Mouse (Mus musculus) layer of hippocampus, postnatal 10 days (tissue): ENCODE data around the gene Dgki. TPM values are rescaled to one million over a fixed set of nuclear protein-coding genes. Genes with fewer than 3 reads are reported as not detected.
"Not testable (repeated sequence)": the region's sequence is repeated elsewhere in the genome, so short reads cannot be mapped to it uniquely, and the experiment has no call there.

Experiments
- DNase-seq, 2 experiments: peaks; one replicate each; pipeline ENCODE4 v3.0.0; 2021; ENCODE audit warnings: low spot score in 2 of 2
- total RNA-seq, 2 experiments: library from RNA; stranded (reverse); gene quantifications; 2 replicates each; pipeline ENCODE4 v1.2.3; 2021

The Dgki gene
- total RNA-seq, 2 experiments from 2014 or later, result 50.6 to 59.6 TPM

DNA sequence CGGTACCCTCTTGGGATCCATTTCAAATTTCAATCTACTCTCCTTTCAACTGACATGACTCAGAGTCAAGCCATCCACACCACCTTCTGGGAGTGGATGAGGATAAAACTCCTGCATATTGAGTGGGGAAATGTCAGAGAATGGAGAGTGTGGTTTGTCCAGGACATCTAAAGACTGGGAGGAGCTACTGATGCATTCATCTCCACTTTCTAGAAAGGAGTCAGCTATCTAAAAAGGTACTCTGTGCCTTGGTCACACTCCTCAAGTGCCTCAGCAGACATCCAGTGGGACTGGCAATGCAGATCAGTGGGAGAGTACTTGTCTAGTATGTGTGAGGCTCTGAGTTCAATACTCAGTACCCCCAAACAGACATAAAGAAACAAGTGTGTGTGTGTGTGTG, 145.9 kb downstream of the Dgki start:
- no peak for DNase-seq

DNA sequence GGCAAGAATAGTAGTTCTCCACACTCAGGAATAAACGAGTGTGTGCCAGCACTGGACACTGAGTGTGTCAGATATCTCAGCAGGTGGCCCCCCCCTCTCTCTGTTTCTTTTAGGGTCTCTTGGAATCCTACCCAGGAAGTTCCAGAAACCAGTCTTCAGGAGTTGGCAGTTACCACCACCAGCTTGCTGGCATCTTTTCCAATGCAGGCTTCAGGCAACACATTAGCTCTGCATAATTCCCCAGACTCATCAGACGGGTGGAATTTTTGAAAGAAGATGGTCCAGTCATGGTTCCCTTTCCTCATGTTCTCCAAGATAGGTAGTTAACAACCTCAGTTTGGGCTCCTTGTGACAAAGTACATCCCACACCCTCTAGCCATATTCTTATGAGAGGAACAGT, 149.5 kb downstream of the Dgki start:
- no peak for DNase-seq

DNA sequence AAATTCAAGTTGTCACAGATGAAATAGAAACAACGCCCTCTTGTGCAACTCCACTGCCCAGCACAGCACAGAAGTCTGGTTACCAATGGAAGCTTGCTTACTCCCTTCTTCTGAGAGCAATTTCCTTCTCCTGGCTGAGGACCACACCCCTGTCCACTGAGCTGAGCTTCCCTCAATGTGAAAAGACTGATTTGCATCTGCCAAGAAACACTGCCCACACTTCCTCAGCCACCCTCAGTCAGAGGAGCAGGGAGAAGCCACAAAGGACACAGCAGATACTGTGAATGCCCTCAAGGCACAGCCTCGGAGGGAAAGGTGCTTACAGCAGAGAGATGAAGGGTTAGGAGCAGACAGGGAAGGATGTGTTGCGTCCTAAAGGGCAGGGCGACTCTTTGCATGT, 149.9 kb downstream of the Dgki start:
- no peak for DNase-seq

DNA sequence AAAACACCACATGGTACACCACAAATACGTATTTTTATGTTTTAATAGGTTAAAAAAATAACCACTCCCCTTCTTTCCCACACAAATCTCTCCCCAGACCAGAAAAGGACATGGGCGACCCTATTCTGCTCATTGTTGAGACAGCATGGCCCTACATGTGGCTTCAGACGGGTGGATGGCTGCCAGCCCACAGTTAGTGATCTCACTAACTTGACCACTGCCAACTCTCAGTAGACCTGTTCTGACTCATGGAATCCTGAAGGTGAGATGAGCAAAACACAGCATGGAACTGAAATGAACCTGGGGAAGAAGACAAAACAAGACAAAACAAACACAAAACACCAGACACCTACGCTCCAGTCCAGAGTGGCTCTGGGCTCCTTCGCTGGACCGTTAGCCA, 150.8 kb downstream of the Dgki start:
- no peak for DNase-seq

DNA sequence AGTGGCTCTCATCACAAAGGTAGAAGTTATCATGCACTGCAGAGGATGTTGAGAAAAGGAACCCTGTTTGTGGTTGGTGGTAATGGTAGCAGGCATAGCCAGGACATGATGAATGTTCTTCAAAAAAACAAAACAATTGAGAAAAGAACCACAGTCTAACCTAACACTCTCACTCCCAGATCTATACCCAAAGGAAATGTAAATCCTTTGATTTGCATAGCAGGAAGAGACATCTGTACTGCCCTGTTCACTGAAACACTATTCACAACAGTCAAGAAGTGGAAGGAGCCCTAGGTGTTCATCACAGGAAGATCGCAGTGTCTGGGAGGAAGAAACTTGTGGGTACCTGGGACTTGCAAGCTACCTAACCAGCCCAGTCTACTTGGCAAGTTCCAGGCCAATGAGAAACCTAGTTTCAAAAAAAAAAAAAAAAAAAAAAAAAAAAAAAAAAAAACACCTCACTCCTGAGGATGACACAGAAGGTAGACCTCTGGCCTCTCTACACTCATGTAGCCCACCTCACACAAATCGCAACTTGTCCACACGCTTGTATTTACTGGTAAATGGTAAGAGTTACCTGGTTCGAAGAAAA, 152.5 kb downstream of the Dgki start:
- no peak for DNase-seq

DNA sequence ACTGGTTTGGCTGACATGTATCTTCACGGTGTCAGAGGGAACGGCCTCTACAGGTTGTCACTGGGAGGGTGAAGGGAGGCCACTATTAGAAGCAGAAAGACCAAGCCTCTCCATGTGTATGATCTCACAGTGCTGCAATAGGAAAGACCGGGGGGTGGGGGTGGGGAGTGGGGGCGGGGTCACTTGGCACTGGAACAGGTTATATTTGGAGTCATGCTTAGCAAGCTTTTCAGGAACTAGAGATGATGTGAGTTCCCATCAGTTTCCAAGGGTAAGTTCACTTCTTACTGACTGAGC, 156.2 kb downstream of the Dgki start:
- no peak for DNase-seq

DNA sequence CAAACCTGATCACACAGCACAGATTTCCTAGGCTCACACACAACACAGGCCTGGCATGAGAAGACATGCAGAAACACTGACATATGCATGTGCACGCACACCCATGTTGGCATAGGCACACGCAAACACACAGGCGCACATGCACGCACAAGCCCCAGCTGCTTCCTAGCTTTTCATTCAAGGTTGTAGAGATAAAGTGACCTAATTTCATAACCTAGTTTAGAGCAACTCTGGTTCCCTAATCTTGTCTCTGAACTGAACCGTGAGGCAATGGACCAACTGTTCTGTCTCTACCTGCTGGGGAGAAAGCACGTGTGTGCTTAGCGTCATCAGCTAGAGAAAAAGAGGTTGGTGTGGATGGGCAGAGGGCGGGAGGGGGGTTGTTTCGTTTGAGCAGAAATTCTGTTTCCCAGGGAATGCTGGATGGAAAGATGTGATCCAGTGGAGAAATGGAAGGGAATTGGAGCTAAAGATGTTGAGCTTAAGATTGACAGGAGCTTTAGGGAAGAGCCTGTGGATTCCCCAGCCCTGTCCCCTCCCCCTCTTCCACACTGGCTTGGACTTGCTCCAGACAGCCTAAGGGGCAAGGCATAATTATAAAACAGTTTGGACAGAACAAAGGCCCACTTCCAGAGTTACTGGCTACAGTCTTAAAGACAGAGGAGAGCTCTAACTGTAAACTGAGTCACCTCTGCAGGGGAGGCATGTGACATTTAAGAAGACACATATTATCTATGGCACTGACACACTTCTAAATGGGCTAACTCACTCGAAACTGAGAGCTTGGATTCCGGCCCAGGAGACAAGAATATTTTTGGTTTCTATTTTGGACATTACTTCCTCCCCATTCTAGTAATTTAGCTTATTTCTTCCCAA, 156.8 kb downstream of the Dgki start:
- DNase-seq, result peak in 1 of 2 experiments; percentile 32

DNA sequence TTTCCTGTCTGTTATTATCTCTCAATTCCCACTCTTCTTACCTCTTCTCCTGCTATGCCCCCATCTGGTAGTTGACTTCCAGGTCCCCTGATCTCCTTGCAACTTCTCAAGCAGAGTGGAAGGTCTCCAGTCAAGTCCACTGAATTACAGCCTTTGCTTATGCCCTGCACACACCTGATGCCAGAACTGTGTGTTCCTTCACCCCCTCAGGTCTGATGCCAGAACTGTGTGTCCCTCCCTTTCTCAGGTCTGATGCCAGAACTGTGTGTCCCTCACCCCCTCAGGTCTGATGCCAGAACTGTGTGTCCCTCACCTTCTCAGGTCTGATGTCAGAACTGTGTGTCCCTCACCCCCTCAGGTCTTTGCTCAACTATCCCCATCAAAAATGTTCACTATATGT, 161.2 kb downstream of the Dgki start:
- no peak for DNase-seq

DNA sequence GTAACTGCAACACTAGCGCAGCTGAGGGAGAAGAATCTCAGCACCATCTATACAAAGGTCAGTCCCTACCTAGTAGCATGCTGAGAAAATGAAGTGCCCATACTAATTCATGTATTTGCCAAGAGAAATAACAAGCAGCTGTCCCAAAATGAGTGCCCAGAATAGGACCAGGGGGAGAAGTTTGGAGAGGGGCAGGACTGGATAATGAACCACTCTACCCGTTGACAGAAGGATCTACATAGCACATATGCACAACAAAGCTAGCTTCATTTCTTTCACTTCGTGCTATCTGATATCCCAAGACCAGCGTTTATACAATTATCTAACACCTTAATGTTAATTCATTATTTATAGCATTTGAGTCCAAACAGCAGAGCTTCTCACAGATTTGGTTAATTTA, 168.7 kb downstream of the Dgki start:
- DNase-seq, result no peak

DNA sequence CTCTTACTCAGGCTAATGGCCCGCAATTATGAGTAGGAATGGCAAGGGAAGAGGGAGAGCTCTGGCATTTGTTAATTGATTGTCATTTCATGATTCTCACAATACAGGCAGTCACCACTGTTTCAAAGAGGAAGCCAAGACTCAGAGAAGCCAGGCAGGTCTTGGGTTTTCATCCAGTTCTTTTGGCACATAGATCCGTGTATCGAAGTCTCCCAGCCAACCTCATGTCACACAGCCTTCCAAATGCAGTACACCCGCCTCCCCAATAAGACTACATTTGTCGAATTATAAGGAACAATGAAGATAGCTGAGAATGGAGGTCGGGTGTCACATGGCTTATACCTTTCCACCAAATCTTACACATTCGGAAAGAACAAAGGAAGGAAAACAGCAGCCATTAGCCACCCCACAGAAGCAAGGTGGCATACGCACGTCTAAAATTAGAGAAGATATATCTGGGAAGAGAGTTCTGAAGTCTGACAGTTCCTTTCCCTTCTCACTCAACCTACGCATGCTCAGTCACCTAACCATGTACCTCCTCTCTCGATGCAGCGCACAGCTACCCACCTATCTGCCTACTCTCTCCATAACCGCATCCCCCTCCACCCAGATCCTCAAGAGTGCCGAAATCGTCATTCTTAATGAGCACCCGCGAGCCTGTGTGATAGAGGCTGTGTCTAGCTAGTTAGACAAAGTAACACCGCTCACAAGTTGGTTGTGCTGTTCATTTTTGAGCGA, 179.4 kb downstream of the Dgki start:
- DNase-seq, result no peak

DNA sequence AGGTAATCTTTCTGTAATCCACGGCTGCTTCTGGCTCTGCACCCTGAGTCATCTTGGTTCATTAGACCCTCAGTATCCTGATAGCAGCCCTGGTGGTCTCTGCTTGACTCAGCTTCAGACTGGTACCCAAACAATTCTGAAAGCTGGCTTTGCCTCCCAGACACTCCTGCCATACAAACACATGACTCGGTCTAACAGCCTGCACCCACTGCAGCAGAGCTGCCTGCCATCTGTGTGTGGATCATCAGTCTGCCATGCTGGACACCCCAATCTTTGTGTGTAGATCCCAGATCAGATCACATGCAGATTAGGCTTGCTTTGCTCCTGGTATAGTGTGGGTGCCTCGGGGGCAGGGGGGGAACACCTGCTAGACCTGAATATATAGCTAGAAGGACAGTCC, 180.8 kb downstream of the Dgki start:
- DNase-seq, result peak in 1 of 2 experiments; percentile 44

DNA sequence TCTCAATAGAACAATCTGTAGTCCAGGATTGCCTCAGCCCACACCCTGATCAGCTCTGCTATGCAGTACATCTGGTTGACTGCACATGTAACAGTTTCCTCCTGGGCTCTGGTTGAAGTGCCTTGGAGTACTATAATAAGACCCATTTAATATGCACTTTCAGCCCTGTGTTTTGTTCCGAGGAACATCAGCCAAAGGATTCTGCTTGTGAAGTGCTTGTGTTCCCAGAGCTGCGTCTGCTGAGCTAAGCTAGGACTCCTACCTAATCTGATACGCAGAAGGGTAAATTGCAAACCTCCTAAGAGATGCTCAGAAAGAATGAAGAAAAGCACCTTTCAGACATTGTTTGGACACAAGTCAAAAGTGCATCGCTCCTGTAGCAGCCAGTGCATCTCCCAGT, 186.9 kb downstream of the Dgki start:
- DNase-seq, result no peak

DNA sequence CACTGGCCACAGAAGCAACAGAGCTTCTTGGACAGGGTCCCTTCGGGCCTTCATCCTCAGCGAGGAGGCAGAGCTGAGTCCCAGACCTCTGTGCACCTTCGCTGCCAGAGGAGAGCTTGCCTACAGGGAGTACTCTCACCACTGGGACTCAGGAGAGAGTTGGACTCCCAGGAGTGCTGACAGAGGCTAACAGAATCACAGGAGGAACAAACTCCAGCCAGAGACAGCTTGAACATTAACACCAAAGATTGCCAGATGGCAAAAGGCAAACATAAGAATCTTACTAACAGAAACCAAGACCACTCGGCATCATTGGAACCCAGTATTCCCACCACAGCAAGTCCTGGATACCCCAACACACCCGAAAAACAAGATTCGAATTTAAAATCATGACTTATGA, 193.7 kb downstream of the Dgki start:
- not testable (repeated sequence) for DNase-seq

DNA sequence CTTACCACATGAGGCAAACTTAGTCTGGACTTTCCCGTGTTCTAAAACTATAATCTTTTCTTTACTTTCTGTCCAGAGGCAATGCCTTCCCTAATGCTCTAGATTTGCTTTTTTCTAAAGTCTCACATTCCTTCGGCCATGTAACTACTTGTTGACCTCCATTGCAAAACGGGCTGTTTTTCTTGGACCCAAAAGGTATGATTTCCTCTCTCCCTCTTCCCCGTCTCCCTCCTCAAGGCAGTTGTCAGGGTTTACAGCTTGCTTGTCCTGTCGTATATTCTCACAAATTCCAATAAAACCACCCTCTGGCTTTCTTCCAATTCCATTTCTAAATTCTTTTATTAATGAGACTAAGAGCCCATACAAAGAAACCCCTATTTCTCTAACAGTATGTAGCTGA, 199.6 kb downstream of the Dgki start:
- DNase-seq, result no peak

DNA sequence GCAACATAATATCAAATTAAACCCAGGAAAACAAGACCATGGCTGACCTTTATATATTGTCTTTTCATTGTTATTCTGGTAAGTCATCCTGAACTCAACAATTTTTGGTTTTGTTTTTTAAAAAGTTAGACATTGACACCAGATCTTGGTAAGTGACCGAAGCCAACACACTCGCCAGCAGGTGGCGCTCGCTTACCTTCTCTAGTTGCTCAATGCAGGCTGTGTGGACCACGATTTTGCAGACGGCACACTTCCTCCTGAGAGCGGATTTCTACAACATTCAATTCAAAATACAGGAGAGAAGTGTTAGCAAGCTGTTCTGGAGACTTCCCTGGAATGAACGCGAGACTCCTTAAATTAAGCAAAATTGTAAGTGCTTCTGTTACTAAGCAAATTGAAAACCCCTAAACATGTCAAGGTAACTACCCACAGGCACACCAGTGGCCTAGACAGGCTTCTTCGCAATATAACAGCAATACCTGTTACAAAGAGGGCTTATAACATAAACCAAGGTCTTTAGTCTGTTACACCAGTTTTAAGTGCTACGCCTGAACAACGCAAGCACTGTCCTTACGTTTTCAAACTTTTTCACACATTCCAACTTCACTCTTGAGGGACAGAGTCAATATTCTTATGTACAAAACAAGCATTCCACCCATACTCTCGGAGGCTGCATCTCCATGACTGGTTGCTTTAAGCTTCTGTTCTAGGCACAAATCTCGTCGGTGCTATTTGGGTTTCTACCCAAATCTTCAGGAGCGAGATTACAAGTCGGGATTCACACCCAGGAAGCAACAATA, 202.4 kb downstream of the Dgki start:
- DNase-seq, result peak; percentile 90 to 92

DNA sequence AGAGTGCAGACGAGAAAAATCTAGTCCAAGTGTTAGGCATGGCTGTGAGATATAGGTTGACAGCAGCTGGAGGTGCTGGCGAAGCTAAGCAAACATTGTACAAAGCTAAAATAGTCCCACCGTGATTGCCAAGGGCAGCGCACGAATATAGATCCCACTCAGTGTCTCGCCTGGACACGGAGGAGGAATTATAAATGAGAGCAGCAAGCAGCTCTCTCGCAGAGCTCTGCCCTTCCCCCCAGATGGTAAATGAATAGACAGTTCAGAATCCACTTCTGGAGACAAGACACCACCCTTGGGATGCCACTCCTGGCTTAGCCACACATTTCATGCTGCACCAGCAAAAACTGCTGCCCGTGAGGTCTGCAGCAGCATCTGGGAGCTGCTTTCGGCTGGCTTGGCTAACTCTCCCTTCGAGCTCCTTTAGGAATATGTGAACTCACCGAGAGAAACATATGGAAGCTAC, 203.1 kb downstream of the Dgki start:
- DNase-seq, result no peak

DNA sequence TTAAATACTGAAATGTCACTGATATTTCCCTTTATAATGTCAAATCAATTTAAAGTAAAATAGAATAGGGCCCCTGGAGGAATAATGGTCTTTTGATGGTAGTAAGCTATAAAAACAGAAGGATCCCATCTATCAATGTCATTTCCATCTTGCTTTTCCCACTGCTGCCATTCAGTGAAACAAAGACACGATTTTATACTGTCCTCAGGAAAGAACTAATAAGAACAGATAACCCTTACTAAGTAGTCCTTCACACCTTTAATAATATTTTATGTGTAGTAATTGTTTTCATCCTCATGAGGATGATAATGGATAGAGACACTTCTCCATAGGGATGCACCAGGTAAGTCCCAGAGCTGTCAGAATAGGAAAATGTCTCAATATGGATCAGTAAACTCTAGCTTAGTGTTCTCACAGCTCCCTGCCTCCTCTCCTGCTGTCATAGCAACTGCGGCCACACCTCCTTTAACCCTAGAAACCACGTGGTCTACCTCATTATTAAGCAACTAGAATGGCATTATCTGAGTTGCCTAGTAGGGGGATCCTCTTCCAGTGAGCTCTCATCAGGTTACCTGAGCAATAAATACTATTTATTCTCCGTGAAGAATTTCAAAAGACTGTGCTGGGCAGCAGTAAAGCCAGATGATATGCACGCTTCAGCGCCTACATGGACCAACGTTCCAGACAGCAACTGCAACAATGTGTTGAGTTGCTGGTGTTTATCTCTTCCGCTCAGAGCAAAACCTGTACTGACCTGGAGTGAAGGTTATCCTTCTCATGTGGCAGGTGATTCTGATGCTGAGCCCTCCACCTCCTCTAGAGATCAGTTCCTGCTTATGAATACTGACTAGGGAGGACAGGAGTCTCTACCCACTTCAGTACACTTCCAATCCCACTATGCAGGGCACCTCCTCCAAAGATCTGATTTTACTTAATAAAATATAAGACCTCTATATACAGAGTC, 210.6 kb downstream of the Dgki start:
- no peak for DNase-seq

DNA sequence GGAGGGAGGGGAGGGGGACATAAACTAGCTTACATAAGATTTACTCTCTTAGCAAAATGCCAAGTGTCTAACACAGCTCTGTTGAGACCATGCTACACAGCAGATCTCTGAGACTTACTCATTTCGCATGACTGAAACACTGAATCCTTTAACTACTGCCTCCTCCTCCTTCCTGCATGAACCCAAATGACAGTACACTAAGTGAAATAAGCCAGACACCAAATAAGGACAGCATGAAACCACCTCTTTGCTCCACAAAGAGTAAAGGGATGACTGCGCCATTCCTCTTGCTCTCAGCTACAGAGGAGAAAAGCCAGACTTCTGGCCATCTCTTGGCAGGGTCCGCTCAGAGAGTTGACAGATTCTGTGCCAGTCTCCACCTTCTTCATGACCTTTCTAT, 217.0 kb downstream of the Dgki start:
- DNase-seq, result no peak

DNA sequence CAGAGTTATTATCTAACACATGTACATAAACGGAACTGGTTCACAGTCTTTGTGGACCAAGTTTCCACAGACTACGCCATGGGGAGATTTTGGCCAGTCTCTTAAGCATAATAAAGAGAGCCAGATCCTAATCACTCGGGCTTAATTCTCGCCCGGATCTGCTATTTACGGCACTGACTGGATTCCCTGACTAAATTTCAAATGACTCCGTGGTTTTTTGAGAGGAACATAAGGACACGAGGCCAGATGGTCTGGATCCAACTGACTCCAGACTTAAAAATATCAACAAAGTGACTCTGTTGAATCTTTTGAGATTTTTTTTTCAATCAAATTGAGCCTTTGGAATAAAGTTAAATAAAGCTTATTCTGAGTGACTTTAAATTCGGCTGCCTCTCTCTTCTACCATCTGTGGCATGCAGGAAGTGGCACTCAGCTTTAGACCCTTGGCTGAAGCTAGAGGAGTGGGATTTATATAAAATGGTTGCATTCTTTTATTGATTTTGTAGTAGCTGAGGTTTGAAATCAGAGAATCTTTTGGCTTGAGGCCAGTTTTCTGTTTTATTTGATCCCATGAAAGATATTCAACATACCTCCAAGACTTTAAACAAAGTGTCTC, 227.5 kb downstream of the Dgki start:
- DNase-seq, result no peak
